8 mouse cellular contexts compared by ENCODE assay signal in genomic region chr1:152955564-152956211, GRCm38 (mm10). TPM values are rescaled to one million over a fixed set of nuclear protein-coding genes. Genes with fewer than 3 reads are reported as not detected.
DNase-seq lines count a peak whose midpoint lies in the region; ATAC-seq and TF ChIP-seq lines count a peak whose summit lies in the region.

No protein-coding gene starts in this region.

- H3K4me3 ChIP-seq in liver, adult 2 months (ENCODE audit: insufficient read depth, low read depth, low read length): 0 out of 2 replicates have a peak overlapping the region, but pooled peaks have one; percentile 3
- H3K4me3 ChIP-seq in forebrain, embryonic 16.5 days (replicated peaks; ENCODE audit: low read length): peak overlapping the region; percentile 85
- peak overlapping the region; percentile 75 for H3K4me3 ChIP-seq in neural tube, embryonic 15.5 days (replicated peaks)

- no peak overlapping the region for H3K27ac ChIP-seq in liver, adult 2 months (replicated peaks; ENCODE audit: insufficient read depth, low read depth, low read length)
- peak overlapping the region; percentile 93; the same call in 1 of the 2 replicates for H3K27ac ChIP-seq in forebrain, embryonic 16.5 days (ENCODE audit: low read length)
- peak overlapping the region; percentile 93 for H3K27ac ChIP-seq in neural tube, embryonic 15.5 days (replicated peaks)

- H3K36me3 ChIP-seq in liver, adult 2 months (ENCODE audit: control insufficient read depth, insufficient read depth, low read length): no peaks in the 10 kb centered on the region
- H3K36me3 ChIP-seq in forebrain, embryonic 16.5 days (ENCODE audit: control insufficient read depth, insufficient read depth): no peaks in the 10 kb centered on the region
- H3K36me3 ChIP-seq in neural tube, embryonic 15.5 days: no peaks in the 10 kb centered on the region

- peak overlapping the region; percentile 72 for H3K4me2 ChIP-seq in forebrain, embryonic 16.5 days (ENCODE audit: low read length)
- H3K4me2 ChIP-seq in neural tube, embryonic 15.5 days: peak overlapping the region; percentile 80

- peaks cover 19% of the 10 kb centered on the region for H3K27me3 ChIP-seq in liver, adult 2 months (ENCODE audit: control insufficient read depth, insufficient read depth, low read length)
- peaks cover 6% of the 10 kb centered on the region for H3K27me3 ChIP-seq in forebrain, embryonic 16.5 days (replicated peaks; ENCODE audit: control insufficient read depth, insufficient read depth, low read length)
- H3K27me3 ChIP-seq in neural tube, embryonic 15.5 days (replicated peaks): peaks cover 7% of the 10 kb centered on the region; the same call in 1 of the 2 replicates

- no peak overlapping the region for H3K9ac ChIP-seq in liver, adult 2 months (ENCODE audit: low read depth, low read length)
- H3K9ac ChIP-seq in forebrain, embryonic 16.5 days (replicated peaks; ENCODE audit: low read depth, low read length): peak overlapping the region; percentile 83
- H3K9ac ChIP-seq in neural tube, embryonic 15.5 days (replicated peaks): peak overlapping the region; percentile 80

- peak; percentile 51 for ATAC-seq in forebrain, embryonic 16.5 days
- peak; percentile 61 for ATAC-seq in neural tube, embryonic 15.5 days (ENCODE audit: low FRiP score)

- WGBS in liver, adult 2 months: 5% methylated on average over 40 of the region's 40 CpGs
- under 1% methylated on average over 40 of the region's 40 CpGs for WGBS in forebrain, embryonic 16.5 days
- WGBS in neural tube, embryonic 15.5 days: 1% methylated on average over 40 of the region's 40 CpGs

- no peak for DNase-seq in liver, adult 2 months (ENCODE audit: extremely low read depth, low read depth, low spot score)
- no peak for DNase-seq in liver
- DNase-seq in cerebellum, adult 9-10 months: peak; percentile 65
- peak; percentile 64 for DNase-seq in left cerebral cortex, postnatal 4 days
- DNase-seq in adrenal gland, postnatal 4 days (ENCODE audit: low spot score in 2 of 2): no peak
- DNase-seq in gastrocnemius, adult 8-10 months (ENCODE audit: low spot score in 2 of 2): no peak

- intact Hi-C loops in left cerebral cortex, postnatal 4 days (cut with DNase I): no loop called here

- no peaks in the 10 kb centered on the region; the same call in 1 of the 2 replicates for H3K4me1 ChIP-seq in liver, adult 2 months (ENCODE audit: control insufficient read depth, insufficient read depth, low read length)
- H3K4me1 ChIP-seq in forebrain, embryonic 16.5 days (replicated peaks; ENCODE audit: control insufficient read depth, insufficient read depth, low read length): peaks cover 15% of the 10 kb centered on the region
- H3K4me1 ChIP-seq in neural tube, embryonic 15.5 days: peaks cover 24% of the 10 kb centered on the region

- no peak for TF ChIP-seq POLR2A in liver, adult 2 months (IDR thresholded peaks at IDR 0.05; ENCODE audit: extremely low read depth, insufficient read depth, low read length)

- no peak for TF ChIP-seq CTCF in liver, adult 2 months (IDR thresholded peaks at IDR 0.05; ENCODE audit: low read depth, low read length)

- H3K9me3 ChIP-seq in forebrain, embryonic 16.5 days (ENCODE audit: control insufficient read depth, low read length): no peaks in the 10 kb centered on the region
- no peaks in the 10 kb centered on the region for H3K9me3 ChIP-seq in neural tube, embryonic 15.5 days (replicated peaks)

- no peaks in the 10 kb centered on the region for H3K79me2 ChIP-seq in liver, adult 2 months (ENCODE audit: control insufficient read depth, insufficient read depth, low read length)

RNA-seq across cellular contexts. Expression of gene Nmnat2, which starts 0.9 kb away (rescaled TPM):
- 0.18 and 0.20 TPM in 2 replicates for total RNA-seq in liver, adult 2 months (2014; rRNA removed)
- polyA plus RNA-seq in liver, adult 2 months (2012; rRNA removed): 0.10 and 0.23 TPM in 2 replicates
- polyA plus RNA-seq in forebrain, embryonic 16.5 days (2015; fragmentation: Nextera tagmentation; extraction: Ambion mirVana): 77.1 and 85.6 TPM in 2 replicates
- 100 to 1,000 TPM; 152 to 155 TPM for total RNA-seq in left cerebral cortex, postnatal 4 days (2021)
- 64.3 and 75.1 TPM in 2 replicates for polyA plus RNA-seq in neural tube, embryonic 15.5 days (2015; fragmentation: Nextera tagmentation; extraction: Ambion mirVana)
- total RNA-seq in adrenal gland, postnatal 4 days (2021): 1 to 10 TPM; 4.2 to 4.5 TPM
- total RNA-seq in gastrocnemius, adult 8-10 months (2022): under 1 TPM; 0.10 to 0.58 (median 0.16) TPM

RNA-seq across cellular contexts. Expression of gene Smg7, which starts 53.2 kb away (rescaled TPM):
- 13.8 and 16.8 TPM in 2 replicates for total RNA-seq in liver, adult 2 months (2014; rRNA removed)
- 15.0 and 21.8 TPM in 2 replicates for polyA plus RNA-seq in liver, adult 2 months (2012; rRNA removed)
- polyA plus RNA-seq in forebrain, embryonic 16.5 days (2015; fragmentation: Nextera tagmentation; extraction: Ambion mirVana): 32.7 and 33.0 TPM in 2 replicates
- total RNA-seq in left cerebral cortex, postnatal 4 days (2021): 10 to 100 TPM; 80.8 to 84.8 TPM
- polyA plus RNA-seq in neural tube, embryonic 15.5 days (2015; fragmentation: Nextera tagmentation; extraction: Ambion mirVana): 29.4 and 32.6 TPM in 2 replicates
- 10 to 100 TPM; 65.4 to 73.4 TPM for total RNA-seq in adrenal gland, postnatal 4 days (2021)
- 10 to 100 TPM; 36.2 to 45.6 (median 39.9) TPM for total RNA-seq in gastrocnemius, adult 8-10 months (2022)

Comparison
In these comparisons a context has a peak if more than half of its experiments do, and no peak if none do; other contexts are left out.
1. DNase-seq: peak in cerebellum, adult 9-10 months (single experiment) and left cerebral cortex, postnatal 4 days (single experiment); none in liver, adult 2 months (single experiment), liver (single experiment), adrenal gland, postnatal 4 days (0 of 2) and gastrocnemius, adult 8-10 months (0 of 2).
2. H3K4me3 ChIP-seq: peak in every context shown above with its lines; median percentile 85 in forebrain, embryonic 16.5 days; 75 in neural tube, embryonic 15.5 days; 3 in liver, adult 2 months.
3. RNA of gene Nmnat2, which starts 0.9 kb away (total RNA-seq): 152 to 155 TPM in left cerebral cortex, postnatal 4 days; 4.2 to 4.5 TPM in adrenal gland, postnatal 4 days, 0.18 to 0.20 TPM in liver, adult 2 months and 0.10 to 0.58 TPM in gastrocnemius, adult 8-10 months; every median in the first group is over 10 times any median in the second.